Mouse (Mus musculus) layer of hippocampus, adult 2 months (tissue): Measurements from ENCODE around the gene 2900011O08Rik. TPM values are rescaled to one million over a fixed set of nuclear protein-coding genes. Genes with fewer than 3 reads are reported as not detected.

Experiments
- DNase-seq, 2 experiments: peaks; one replicate each; pipeline ENCODE4 v3.0.0; 2022; ENCODE audit warnings: low spot score in 2 of 2
- H3K27ac ChIP-seq: fragments of 200-600 bp; 2 replicates; pipeline ENCODE4 v1.8.1; 2022
- H3K4me3 ChIP-seq: fragments of 200-600 bp; 2 replicates; pipeline ENCODE4 v1.8.1; 2022; ENCODE audit warnings: mild to moderate bottlenecking
- CTCF ChIP-seq: fragments of 200-600 bp; conservative IDR thresholded peaks from 2 replicates; pipeline ENCODE4 v1.8.1; 2022; ENCODE audit warnings: antibody characterized with exemption, mild to moderate bottlenecking, moderate library complexity
- total RNA-seq, 2 experiments: library from RNA; stranded (reverse); gene quantifications; 2 replicates each; pipeline ENCODE4 v1.2.3; 2021

Gene 2900011O08Rik
- total RNA-seq, 2 experiments from 2014 or later: 248 to 261 TPM

GRCm38 (mm10) chr16:14021166-14021822 is 34.9 kb downstream of the 2900011O08Rik start:
- no peak for DNase-seq
- H3K4me3 ChIP-seq: no peak overlapping the region
- TF ChIP-seq CTCF: no peak
- H3K27ac ChIP-seq: no peak overlapping the region

- no peak for TF ChIP-seq CTCF
- DNase-seq: peak in 1 of 2 experiments; percentile 24
- H3K27ac ChIP-seq: peak overlapping the region; percentile 63
- H3K4me3 ChIP-seq: no peak overlapping the region
Observed at GRCm38 (mm10) chr16:14025091-14025990, 38.9 kb downstream of the 2900011O08Rik start.

GRCm38 (mm10) chr16:14029072-14029471 is 42.7 kb downstream of the 2900011O08Rik start:
- DNase-seq: no peak

GRCm38 (mm10) chr16:14029851-14030250 is 43.4 kb downstream of the 2900011O08Rik start:
- no peak overlapping the region for H3K4me3 ChIP-seq
- no peak for DNase-seq

More at GRCm38 (mm10) chr16:14029072-14029471, 42.7 kb downstream of the 2900011O08Rik start:
- TF ChIP-seq CTCF: no peak
- Histone ChIP-seq H3K27ac (peak overlapping the region; percentile 15; the same call in 1 of the 2 replicates), H3K4me3 (no peak overlapping the region)

GRCm38 (mm10) chr16:14030650-14031049 is 44.2 kb downstream of the 2900011O08Rik start:
- Histone ChIP-seq H3K27ac (no peak overlapping the region), H3K4me3 (no peak overlapping the region)
- no peak for DNase-seq
- peak; percentile 48 for TF ChIP-seq CTCF

More at GRCm38 (mm10) chr16:14029851-14030250, 43.4 kb downstream of the 2900011O08Rik start:
- TF ChIP-seq CTCF: no peak
- peak overlapping the region; percentile 15; the same call in 1 of the 2 replicates for H3K27ac ChIP-seq

GRCm38 (mm10) chr16:14033076-14033475 is 46.7 kb downstream of the 2900011O08Rik start:
- DNase-seq: no peak
- H3K4me3 ChIP-seq: no peak overlapping the region
- no peak for TF ChIP-seq CTCF
- no peak overlapping the region for H3K27ac ChIP-seq

GRCm38 (mm10) chr16:14042421-14042820 is 56.0 kb downstream of the 2900011O08Rik start:
- no peak overlapping the region for H3K4me3 ChIP-seq
- no peak overlapping the region for H3K27ac ChIP-seq
- TF ChIP-seq CTCF: no peak
- DNase-seq: no peak

GRCm38 (mm10) chr16:14044695-14045094 is 58.3 kb downstream of the 2900011O08Rik start:
- Histone ChIP-seq H3K27ac (peak overlapping the region; percentile 79), H3K4me3 (no peak overlapping the region)
- no peak for TF ChIP-seq CTCF
- DNase-seq: peak; percentile 55 to 79

GRCm38 (mm10) chr16:14046224-14046756 is 59.9 kb downstream of the 2900011O08Rik start:
- no peak for DNase-seq
- Histone ChIP-seq H3K27ac (no peak overlapping the region), H3K4me3 (no peak overlapping the region)
- TF ChIP-seq CTCF: no peak

GRCm38 (mm10) chr16:14052221-14052620 is 65.8 kb downstream of the 2900011O08Rik start:
- Histone ChIP-seq H3K4me3 (no peak overlapping the region), H3K27ac (peak overlapping the region; percentile 77)
- no peak for TF ChIP-seq CTCF
- DNase-seq: no peak

GRCm38 (mm10) chr16:14053116-14053515 is 66.7 kb downstream of the 2900011O08Rik start:
- no peak for DNase-seq
- Histone ChIP-seq H3K4me3 (no peak overlapping the region), H3K27ac (peak overlapping the region; percentile 77)
- TF ChIP-seq CTCF: no peak

- no peak for DNase-seq
- H3K4me3 ChIP-seq: no peak overlapping the region
Observed at GRCm38 (mm10) chr16:14055271-14055670, 68.9 kb downstream of the 2900011O08Rik start.

GRCm38 (mm10) chr16:14056734-14057133 is 70.3 kb downstream of the 2900011O08Rik start:
- TF ChIP-seq CTCF: no peak
- H3K27ac ChIP-seq: no peak overlapping the region
- no peak for DNase-seq
- H3K4me3 ChIP-seq: no peak overlapping the region

More at GRCm38 (mm10) chr16:14055271-14055670, 68.9 kb downstream of the 2900011O08Rik start:
- H3K27ac ChIP-seq: no peak overlapping the region
- TF ChIP-seq CTCF: no peak
